Mouse (Mus musculus) forebrain, embryonic 15.5 days (tissue): ENCODE measurements at regions not wholly inside any gene's neighbourhood (a gene's known extent, or its start where the extent isn't known, plus 50 kb on each side); places are given as distances from the start of the nearest gene placed in this dataset.

Source experiments
- ATAC-seq: fragments of 200-750 bp; cut with Nextera tagmentation; replicated peaks from 2 replicates; pipeline ENCODE4 v1.8.0; 2017; ENCODE audit warnings: mild to moderate bottlenecking, moderate TSS enrichment, moderate library complexity
- H3K27ac ChIP-seq: fragments of 300-500 bp; sonication (generic); replicated peaks from 2 replicates; pipeline ENCODE4 v1.5.1; 2015; ENCODE audit warnings: mild to moderate bottlenecking, inconsistent platforms
- H3K27me3 ChIP-seq: fragments of 300-500 bp; sonication (generic); 2 replicates; pipeline ENCODE4 v1.6.1; 2015; ENCODE audit warnings: inconsistent platforms
- H3K36me3 ChIP-seq: fragments of 300-500 bp; sonication (generic); 2 replicates; pipeline ENCODE4 v1.6.1; 2015; ENCODE audit warnings: mild to moderate bottlenecking, inconsistent platforms
- H3K4me1 ChIP-seq: fragments of 300-500 bp; sonication (generic); 2 replicates; pipeline ENCODE4 v1.6.1; 2015; ENCODE audit warnings: inconsistent platforms
- H3K4me2 ChIP-seq: fragments of 300-500 bp; sonication (generic); replicated peaks from 2 replicates; pipeline ENCODE4 v1.6.1; 2015; ENCODE audit warnings: mild to moderate bottlenecking, inconsistent platforms
- H3K4me3 ChIP-seq: fragments of 300-500 bp; sonication (generic); 2 replicates; pipeline ENCODE4 v1.5.1; 2015; ENCODE audit warnings: mild to moderate bottlenecking, inconsistent platforms
- H3K9ac ChIP-seq: fragments of 300-500 bp; sonication (generic); replicated peaks from 2 replicates; pipeline ENCODE4 v1.6.1; 2015; ENCODE audit warnings: mild to moderate bottlenecking, inconsistent platforms
- H3K9me3 ChIP-seq: fragments of 300-500 bp; sonication (generic); 2 replicates; pipeline ENCODE4 v1.6.1; 2016; ENCODE audit warnings: inconsistent platforms
- WGBS: fragments of 180-500 bp; shearing (Covaris S2); methylation state at CpG from one replicate; pipeline ENCODE4 v1.1.7; 2015; ENCODE audit warnings: mixed read lengths; 5-methylcytosine and 5-hydroxymethylcytosine counted together

- H3K9me3 ChIP-seq = 0 out of 2 replicates have a peak, but pooled peaks cover 7% of the 10 kb centered on the region
- no peak overlapping the region for H3K4me2 ChIP-seq
- no peak overlapping the region for H3K27ac ChIP-seq
- H3K27me3 ChIP-seq = no peaks in the 10 kb centered on the region
- WGBS = 2% methylated on average over 1 of the region's 1 CpGs
- H3K4me3 ChIP-seq = no peak overlapping the region
- H3K36me3 ChIP-seq = no peaks in the 10 kb centered on the region
- no peaks in the 10 kb centered on the region for H3K4me1 ChIP-seq
- peak; percentile 80 for ATAC-seq
- H3K9ac ChIP-seq = no peak overlapping the region
Observed at GRCm38 (mm10) chr19:52048378-52048978, 215.6 kb upstream of the Ins1 start.

- no peaks in the 10 kb centered on the region for H3K27me3 ChIP-seq
- no peak overlapping the region for H3K27ac ChIP-seq
- peaks cover 19% of the 10 kb centered on the region for H3K4me1 ChIP-seq
- no peaks in the 10 kb centered on the region for H3K9me3 ChIP-seq
- no peaks in the 10 kb centered on the region for H3K36me3 ChIP-seq
- no peak overlapping the region for H3K4me2 ChIP-seq
- H3K9ac ChIP-seq = no peak overlapping the region
- ATAC-seq = no peak
- no peak overlapping the region for H3K4me3 ChIP-seq
- 60% methylated on average over 1 of the region's 1 CpGs for WGBS
Observed at GRCm38 (mm10) chr19:52068806-52069205, 195.3 kb upstream of the Ins1 start.

DNA sequence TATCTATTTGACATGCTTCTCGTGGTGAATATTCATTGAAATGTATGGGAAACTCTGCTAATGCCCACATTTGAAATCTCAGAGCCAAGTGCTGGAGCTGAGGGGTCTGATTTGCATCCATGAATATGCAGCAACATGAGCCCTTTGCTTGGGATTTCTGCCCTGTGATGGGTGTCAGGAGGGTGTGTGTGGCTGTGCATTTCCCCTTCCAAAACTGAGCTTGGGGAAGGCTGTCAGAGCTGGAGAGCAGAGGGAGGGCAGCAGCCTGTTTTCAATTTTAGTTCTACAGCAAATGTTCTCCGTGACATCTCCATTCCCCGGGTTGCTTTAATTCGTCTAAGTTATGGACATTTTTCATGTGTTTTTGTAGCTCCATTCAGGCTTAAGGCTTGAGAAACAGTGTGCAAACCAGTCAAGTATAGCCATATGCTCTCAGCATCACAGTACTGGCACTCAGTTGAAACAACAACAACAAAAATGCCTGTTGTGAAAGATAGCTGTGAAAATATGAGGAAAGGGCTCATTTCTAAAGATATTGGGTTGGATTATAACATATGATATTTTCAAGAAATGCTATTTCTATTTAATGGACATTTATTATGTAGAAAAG is 194.1 kb upstream of the Ins1 start:
- Histone ChIP-seq H3K9me3 (no peaks in the 10 kb centered on the region), H3K27ac (no peak overlapping the region), H3K27me3 (no peaks in the 10 kb centered on the region), H3K4me2 (no peak overlapping the region), H3K9ac (no peak overlapping the region), H3K36me3 (no peaks in the 10 kb centered on the region), H3K4me3 (no peak overlapping the region), H3K4me1 (peaks cover 19% of the 10 kb centered on the region)
- WGBS = 47% methylated on average over 4 of the region's 4 CpGs
- peak; percentile 71 for ATAC-seq

GRCm38 (mm10) chr19:52071234-52071633 is 192.9 kb upstream of the Ins1 start:
- ATAC-seq = no peak
- Histone ChIP-seq H3K9ac (no peak overlapping the region), H3K27me3 (no peaks in the 10 kb centered on the region), H3K4me1 (peaks cover 19% of the 10 kb centered on the region), H3K9me3 (no peaks in the 10 kb centered on the region), H3K4me2 (no peak overlapping the region), H3K4me3 (no peak overlapping the region), H3K36me3 (no peaks in the 10 kb centered on the region), H3K27ac (no peak overlapping the region)
- WGBS = 56% methylated on average over 5 of the region's 5 CpGs

DNA sequence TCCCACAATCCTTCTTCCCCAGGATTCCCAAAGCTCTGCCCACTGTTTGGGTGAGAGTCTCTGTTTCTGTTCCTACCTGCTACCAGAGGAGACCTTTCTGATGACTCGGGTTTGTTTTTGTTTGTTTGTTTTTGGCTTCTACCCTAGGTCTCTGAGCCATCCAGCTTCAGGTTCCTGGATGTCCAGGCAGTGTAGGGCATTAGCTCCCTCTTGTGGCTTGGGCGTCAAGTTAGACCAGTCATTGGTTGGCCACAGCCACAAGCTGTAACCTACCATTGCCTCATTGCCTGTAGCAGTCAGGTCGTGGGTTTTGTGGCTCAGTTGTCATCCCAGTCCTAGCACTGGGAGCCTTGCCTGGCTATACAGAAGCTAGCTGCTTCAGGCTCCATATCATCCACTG is 185.1 kb upstream of the Ins1 start:
- no peak for ATAC-seq
- no peak overlapping the region for H3K4me2 ChIP-seq
- no peaks in the 10 kb centered on the region for H3K27me3 ChIP-seq
- H3K9me3 ChIP-seq = no peaks in the 10 kb centered on the region
- no peaks in the 10 kb centered on the region for H3K36me3 ChIP-seq
- no peaks in the 10 kb centered on the region for H3K4me1 ChIP-seq
- no peak overlapping the region for H3K27ac ChIP-seq
- no peak overlapping the region for H3K9ac ChIP-seq
- WGBS = 30% methylated on average over 3 of the region's 3 CpGs
- no peak overlapping the region for H3K4me3 ChIP-seq

DNA sequence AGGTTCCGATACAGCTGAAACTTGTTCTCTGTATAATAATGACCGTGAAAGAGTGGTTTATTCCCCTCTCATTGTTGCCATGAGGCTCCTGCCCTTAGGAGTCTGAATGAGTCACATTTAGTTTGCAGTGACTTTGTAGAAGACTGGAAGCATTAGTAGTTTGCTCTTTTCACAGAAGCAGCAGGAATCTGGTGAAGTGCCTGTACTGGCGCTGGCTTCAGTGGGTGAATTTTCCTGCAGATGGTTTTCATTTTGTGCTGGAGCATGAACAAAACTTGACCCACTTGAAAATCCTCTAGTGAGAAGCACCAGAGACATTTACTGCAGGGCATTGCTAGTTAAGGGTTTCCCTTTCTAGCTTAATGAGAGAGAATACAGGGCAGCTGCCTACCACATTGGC is 151.7 kb upstream of the Ins1 start:
- H3K4me2 ChIP-seq = no peak overlapping the region
- no peaks in the 10 kb centered on the region for H3K27me3 ChIP-seq
- 72% methylated on average over 3 of the region's 3 CpGs for WGBS
- H3K9ac ChIP-seq = no peak overlapping the region
- no peaks in the 10 kb centered on the region for H3K9me3 ChIP-seq
- no peak overlapping the region for H3K27ac ChIP-seq
- H3K4me1 ChIP-seq = no peaks in the 10 kb centered on the region
- H3K36me3 ChIP-seq = no peaks in the 10 kb centered on the region
- no peak overlapping the region for H3K4me3 ChIP-seq
- ATAC-seq = no peak
